Mouse (Mus musculus): ENCODE measurements around the gene Tspo.

Tspo gene

GRCm38 (mm10) chr15:83546029-83546428, 17.4 kb upstream of the Tspo start:
- DNase-seq (ENCODE audit: low spot score): no peak

DNA sequence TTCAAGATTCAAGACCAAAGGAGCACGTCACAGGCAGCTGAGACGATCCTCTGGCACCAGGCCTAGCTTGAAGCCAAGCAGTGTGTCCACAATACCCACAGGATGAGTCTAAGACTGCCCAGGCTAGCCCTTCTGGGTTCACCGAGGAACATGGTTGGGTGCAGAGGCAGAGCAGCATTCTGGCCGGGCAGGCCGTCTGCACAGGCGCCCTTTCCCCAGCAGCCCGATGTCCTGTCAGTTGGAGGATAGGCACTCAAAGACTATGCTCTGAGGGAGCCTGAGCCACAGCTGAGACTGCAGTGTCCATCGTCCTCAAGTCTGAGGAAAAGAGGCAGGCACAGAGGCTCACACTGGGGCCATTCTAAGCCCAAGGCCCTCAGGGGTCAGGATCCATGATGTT, 16.2 kb upstream of the Tspo start:
- no peak for DNase-seq (ENCODE audit: low spot score)

- DNase-seq (ENCODE audit: low spot score): no peak
Observed at GRCm38 (mm10) chr15:83550137-83550536, 13.3 kb upstream of the Tspo start.

DNA sequence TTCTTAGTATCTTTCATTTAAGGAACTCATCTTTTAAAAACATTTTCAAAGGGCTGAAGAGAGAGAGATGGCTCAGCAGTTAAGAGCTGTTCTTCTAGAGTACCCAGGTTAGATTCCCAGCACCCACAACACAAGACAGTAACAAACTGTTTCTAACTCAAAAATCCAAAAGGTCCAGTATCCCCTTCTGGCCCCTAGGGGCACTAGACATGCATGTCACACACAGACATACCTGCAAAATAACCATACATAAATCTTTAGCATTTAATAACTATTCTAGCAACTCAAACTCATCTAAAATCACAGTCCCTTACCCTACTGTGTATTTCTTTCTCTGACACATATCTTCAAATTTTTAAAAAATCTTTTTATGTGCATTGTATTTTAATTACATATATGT, 9.6 kb upstream of the Tspo start:
- DNase-seq (ENCODE audit: low spot score): no peak

GRCm38 (mm10) chr15:83555161-83555974, 8.0 kb upstream of the Tspo start:
- peak; percentile 87 for DNase-seq (ENCODE audit: low spot score)

DNA sequence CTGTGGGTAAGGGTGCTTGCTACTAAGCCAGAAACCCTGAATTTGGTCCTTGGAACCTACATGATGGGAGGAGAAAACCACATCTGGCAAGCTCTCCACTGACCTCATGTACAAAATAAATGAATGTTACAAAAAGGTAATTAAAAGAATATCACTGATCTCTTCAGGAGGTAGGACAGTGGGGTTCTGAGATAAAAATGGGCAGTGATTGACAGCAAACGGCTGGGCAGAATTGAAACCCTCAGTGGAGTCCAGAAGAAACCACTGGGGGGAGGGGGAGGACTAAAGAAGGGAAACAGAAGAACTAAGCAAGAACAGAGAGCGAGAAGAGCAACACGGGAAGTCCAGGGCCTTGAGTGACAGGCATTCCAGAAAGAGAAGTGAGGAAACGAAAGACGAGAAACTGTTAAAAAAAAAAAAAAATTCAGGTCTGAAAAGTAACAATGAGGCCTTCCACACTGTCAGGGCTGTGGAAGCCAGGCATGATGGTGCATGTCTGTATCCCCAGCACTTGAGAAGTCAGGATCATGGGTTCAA, 2.4 kb upstream of the Tspo start:
- DNase-seq (ENCODE audit: low spot score): no peak

DNA sequence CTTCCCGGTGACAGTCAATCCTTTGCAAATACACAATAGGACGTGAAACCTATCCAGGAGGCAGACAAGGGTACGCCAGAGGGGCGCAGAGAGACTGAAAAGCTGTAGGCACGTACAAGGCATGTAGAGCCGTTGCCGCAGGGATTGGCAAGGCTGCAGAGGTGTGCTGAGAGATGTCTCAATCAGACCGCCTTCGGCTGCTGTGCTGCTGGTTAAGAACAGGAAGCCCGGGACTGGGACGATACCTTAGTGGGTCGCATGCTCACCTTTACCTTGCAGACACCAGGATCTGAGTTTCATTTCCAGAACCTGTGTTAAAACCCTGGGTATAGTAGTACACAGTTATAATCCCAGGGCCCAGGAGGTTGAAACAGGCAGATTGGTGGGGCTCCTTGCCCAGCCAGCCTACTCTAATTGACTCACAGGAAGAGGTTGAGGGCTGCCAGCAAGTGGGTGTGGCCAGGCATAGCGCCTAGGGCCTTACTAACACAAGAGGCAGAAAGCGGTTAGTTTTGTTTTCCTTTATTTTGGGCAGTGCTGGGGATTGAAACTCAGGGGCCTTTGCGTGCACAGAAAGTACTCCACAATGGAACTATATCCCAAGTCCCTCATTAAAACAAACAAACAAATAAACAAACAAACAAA, 644 bp upstream of the Tspo start:
- DNase-seq (ENCODE audit: low spot score): peak; percentile 91

GRCm38 (mm10) chr15:83563857-83564651, 662 bp downstream of the Tspo start:
- DNase-seq (ENCODE audit: low spot score): peak; percentile 67

DNA sequence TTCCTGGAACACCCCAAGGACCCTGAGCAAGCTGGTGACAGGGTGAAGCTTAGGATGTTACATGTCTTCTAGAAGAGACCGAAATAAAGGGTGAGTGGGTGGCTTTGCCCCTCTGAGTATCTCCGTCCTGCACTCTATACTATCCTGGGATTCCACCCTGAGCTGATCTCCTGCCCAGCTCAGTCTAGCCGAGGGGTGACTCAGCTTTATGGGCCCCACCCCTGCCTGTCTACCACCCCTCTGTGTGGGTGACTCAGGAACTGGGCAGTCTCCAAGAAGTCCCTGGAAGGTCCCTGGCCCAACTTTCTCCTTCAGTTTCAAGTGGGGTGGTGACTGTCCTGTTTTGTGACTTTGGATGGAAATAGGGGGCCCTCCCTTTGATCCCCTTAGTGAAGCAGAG, 2.0 kb downstream of the Tspo start:
- peak; percentile 79 for DNase-seq (ENCODE audit: low spot score)

- DNase-seq (ENCODE audit: low spot score): no peak
Observed at GRCm38 (mm10) chr15:83566006-83566405, 2.6 kb downstream of the Tspo start.

GRCm38 (mm10) chr15:83567728-83568127, 4.3 kb downstream of the Tspo start:
- no peak for DNase-seq (ENCODE audit: low spot score)

DNA sequence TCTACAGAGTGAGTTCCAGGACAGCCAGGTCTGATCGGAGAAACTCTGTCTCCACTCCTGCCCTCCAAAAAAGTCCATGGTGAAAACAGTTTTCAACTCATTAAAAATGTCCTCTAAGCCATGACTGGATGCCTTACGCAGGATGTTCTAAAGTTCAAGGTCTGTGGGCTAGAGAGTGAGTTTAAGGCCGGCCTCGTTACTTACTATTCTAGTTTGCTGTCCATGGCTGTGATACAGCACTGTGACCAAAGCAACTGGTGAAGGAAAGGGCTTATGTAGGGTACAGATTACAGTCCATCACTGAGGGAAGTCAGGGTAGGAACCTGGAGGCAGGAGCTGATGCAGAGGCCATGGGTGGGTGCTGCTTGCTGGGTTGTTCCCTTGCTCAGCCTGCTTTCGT, 5.2 kb downstream of the Tspo start:
- DNase-seq (ENCODE audit: low spot score): no peak

GRCm38 (mm10) chr15:83569682-83570081, 6.3 kb downstream of the Tspo start:
- DNase-seq (ENCODE audit: low spot score): no peak

GRCm38 (mm10) chr15:83570641-83571040, 7.2 kb downstream of the Tspo start:
- DNase-seq (ENCODE audit: low spot score): no peak

- DNase-seq (ENCODE audit: low spot score): no peak
Observed at GRCm38 (mm10) chr15:83571636-83572035, 8.2 kb downstream of the Tspo start.

- no peak for DNase-seq (ENCODE audit: low spot score)
Observed at GRCm38 (mm10) chr15:83572132-83572531, 8.7 kb downstream of the Tspo start.

- no peak for DNase-seq (ENCODE audit: low spot score)
Observed at GRCm38 (mm10) chr15:83573606-83574005, 10.2 kb downstream of the Tspo start.

GRCm38 (mm10) chr15:83574731-83575351, 11.4 kb downstream of the Tspo start:
- DNase-seq (ENCODE audit: low spot score): peak; percentile 75

DNA sequence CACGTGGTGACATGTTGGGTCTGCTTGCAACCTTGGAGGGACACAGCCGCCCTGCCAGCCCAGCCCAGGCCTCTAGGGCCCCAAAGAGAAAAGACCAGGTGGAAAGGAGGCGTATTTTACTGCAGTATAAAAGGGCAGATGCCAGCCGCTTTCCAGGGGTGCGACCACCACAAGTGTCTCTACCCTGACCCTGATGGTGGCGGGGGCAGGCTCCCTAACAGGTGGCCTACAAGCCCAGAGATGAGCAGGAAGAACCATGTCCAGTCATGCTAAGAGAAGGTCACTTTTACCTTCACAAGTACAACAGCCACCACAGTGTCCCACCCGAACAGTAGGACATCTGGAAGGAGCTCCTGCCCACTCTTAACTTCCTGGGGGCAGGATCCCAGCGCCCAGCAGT, 12.2 kb downstream of the Tspo start:
- DNase-seq (ENCODE audit: low spot score): no peak

GRCm38 (mm10) chr15:83576651-83577050, 13.3 kb downstream of the Tspo start:
- DNase-seq (ENCODE audit: low spot score): no peak

GRCm38 (mm10) chr15:83582931-83583330, 19.5 kb downstream of the Tspo start:
- no peak for DNase-seq (ENCODE audit: low spot score)
